Mouse (Mus musculus) ES-Bruce4 (cell line): ENCODE measurements at regions not wholly inside any gene's neighbourhood (a gene's known extent, or its start where the extent isn't known, plus 50 kb on each side); places are given as distances from the start of the nearest gene placed in this dataset.

Experiments
- CTCF ChIP-seq: IDR thresholded peaks from one replicate; pipeline ENCODE4 v1.8.1; 2011; ENCODE audit warnings: low read depth, low read length
- POLR2A ChIP-seq: IDR thresholded peaks from one replicate; pipeline ENCODE4 v1.8.1; 2011; ENCODE audit warnings: low read length; ENCODE audit not compliant: insufficient read depth

DNA sequence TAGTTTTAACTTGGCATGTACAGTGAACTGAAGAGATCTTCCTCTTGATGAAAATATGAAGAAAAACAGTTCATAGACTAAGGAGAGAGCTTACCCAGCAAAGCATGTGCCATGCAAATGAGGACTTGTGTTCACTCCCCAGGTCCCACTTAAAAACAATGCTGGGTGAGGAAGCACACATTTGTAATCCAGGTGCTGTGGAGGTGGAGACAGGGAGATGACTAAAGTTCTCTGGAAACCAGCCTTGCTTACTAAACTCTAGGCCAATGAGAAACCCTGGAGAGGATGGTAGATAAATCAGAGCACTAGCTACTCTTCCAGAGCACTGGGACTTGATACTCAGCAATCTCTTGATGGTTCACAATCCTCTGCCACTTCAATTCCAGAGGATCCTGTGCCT is 678.8 kb downstream of the Actr3 start:
- TF ChIP-seq CTCF: no peak
- TF ChIP-seq POLR2A: no peak
